Mouse (Mus musculus) heart, postnatal 0 days (tissue): ENCODE measurements at regions not wholly inside any gene's neighbourhood (a gene's known extent, or its start where the extent isn't known, plus 50 kb on each side); places are given as distances from the start of the nearest gene placed in this dataset.

Experiments
- CTCF ChIP-seq: IDR thresholded peaks from 2 replicates; pipeline ENCODE4 v1.5.1; 2016; ENCODE audit warnings: antibody characterized with exemption, control low read depth, low read depth
- EP300 ChIP-seq: IDR thresholded peaks from 2 replicates; pipeline ENCODE4 v1.6.1; 2016; ENCODE audit warnings: antibody characterized with exemption, low read depth

DNA sequence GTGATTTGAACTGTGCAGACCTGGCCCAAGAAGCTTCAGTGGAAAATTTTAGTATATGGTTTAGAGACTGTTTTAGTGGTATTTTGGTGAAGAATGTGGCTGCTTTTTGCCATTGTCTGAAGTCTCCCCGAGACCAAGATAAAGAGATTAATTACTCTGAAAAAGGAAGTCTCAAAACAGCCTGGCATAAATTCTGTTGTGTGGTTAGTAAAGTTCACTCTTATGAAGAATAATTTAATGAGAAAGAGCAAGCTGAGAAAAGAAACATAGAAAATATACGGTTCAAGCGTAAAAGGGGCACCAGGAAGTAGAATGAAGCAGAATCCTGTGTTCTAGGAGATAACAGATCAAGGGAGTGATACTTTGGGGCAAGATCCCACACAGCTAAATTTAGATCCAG lies 144.0 kb upstream of the Palmd start:
- TF ChIP-seq EP300 = no peak
- no peak for TF ChIP-seq CTCF
